Mouse (Mus musculus): Measurements from ENCODE around the gene Psma7.

GRCm38 (mm10) chr2:180071671-180072070 lies 29.4 kb upstream of the Psma7 start:
- no peak for TF ChIP-seq CTCF (IDR thresholded peaks at IDR 0.05; ENCODE audit: control insufficient read depth, insufficient read depth, insufficient replicate concordance, low read depth, low read length)
- TF ChIP-seq POLR2A (IDR thresholded peaks at IDR 0.05; ENCODE audit: control insufficient read depth, low read depth, low read length) = no peak
